In genomic region chr1:73726658-73727057, GRCm38 (mm10) we compare ENCODE assay signal across 6 mouse cellular contexts.
"Had no signal": no experiment of that assay in that cellular context is flagged by ENCODE, and none has a peak within 500 bp of the region (broad histone marks: within the 10 kb centered on the region; RNA-seq: fewer than 3 reads in every experiment).

No protein-coding gene starts in this region.

- DNase-seq: kidney, adult 9 months; lung, adult 2 months; lung, postnatal 14 days; right cerebral cortex, postnatal 14 days; thymus, adult 2 months; thymus, postnatal 25 days had no signal
